Mouse (Mus musculus): ENCODE data around the gene Ddx42. TPM values are rescaled to one million over a fixed set of nuclear protein-coding genes. Genes with fewer than 3 reads are reported as not detected.

Ddx42 gene
- polyA plus RNA-seq, 1 experiment = 5.2 TPM

DNA sequence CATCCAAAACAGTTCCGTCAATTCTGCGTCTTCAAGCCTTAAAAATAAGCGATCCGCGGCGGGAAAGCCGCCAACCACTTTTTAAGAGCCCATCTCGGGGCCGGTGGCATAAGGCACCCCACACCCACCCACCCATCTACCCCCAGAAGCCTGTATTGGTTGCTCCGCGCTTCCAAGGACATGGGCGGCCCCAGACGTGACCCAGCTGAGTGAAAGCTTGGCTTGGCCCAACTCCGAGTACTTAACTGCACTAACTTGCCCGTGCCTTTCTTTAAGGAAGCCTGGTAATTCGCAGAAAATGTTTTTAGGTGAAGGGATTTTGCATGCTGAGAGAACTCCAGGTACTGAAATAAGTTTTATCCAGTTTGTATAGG, 56.6 kb downstream of the Ddx42 start:
- WGBS = 3% methylated on average over 16 of the region's 16 CpGs
- Histone ChIP-seq H3K4me1 (ENCODE audit: control insufficient read depth, insufficient read depth, insufficient read length, low read length) (peaks cover 31% of the 10 kb centered on the region), H3K27me3 (ENCODE audit: control insufficient read depth, insufficient read depth, low read length) (no peaks in the 10 kb centered on the region), H3K4me3 (ENCODE audit: low read depth, low read length) (peak overlapping the region; percentile 64), H3K36me3 (ENCODE audit: control insufficient read depth, insufficient read depth, low read length) (no peaks in the 10 kb centered on the region), H3K27ac (ENCODE audit: insufficient read depth, low read depth, low read length) (peak overlapping the region; percentile 48)
- no peak for TF ChIP-seq CTCF (IDR thresholded peaks at IDR 0.05; ENCODE audit: extremely low read depth, insufficient read length, insufficient replicate concordance, low read depth, low read length)
- TF ChIP-seq POLR2A (IDR thresholded peaks at IDR 0.05; ENCODE audit: low read depth, low read length) = no peak

DNA sequence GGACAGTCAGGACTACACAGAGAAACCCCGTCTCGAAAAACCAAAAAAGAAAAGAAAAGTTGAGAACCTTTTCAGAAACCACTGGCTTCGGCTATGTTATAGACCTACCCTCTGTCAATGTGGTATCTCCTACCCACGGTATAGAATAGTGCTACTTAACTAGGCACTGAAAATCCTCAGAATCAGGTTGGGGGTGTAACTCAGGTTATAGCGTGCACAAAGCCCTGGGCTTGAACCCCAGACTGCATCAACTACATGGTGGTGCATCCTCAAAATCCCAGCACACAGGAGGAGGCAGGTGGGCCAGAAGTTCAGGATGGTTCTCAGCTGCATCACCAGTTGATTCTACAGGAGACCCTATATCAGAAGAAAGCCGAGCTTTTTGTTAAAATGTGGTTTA, 57.1 kb downstream of the Ddx42 start:
- Histone ChIP-seq H3K4me1 (ENCODE audit: control insufficient read depth, insufficient read depth, insufficient read length, low read length) (peaks cover 27% of the 10 kb centered on the region), H3K27ac (ENCODE audit: insufficient read depth, low read depth, low read length) (peak overlapping the region; percentile 48; the same call in 1 of the 2 replicates), H3K4me3 (ENCODE audit: low read depth, low read length) (no peak overlapping the region), H3K36me3 (ENCODE audit: control insufficient read depth, insufficient read depth, low read length) (no peaks in the 10 kb centered on the region), H3K27me3 (ENCODE audit: control insufficient read depth, insufficient read depth, low read length) (no peaks in the 10 kb centered on the region)
- TF ChIP-seq CTCF (IDR thresholded peaks at IDR 0.05; ENCODE audit: extremely low read depth, insufficient read length, insufficient replicate concordance, low read depth, low read length) = no peak
- TF ChIP-seq POLR2A (IDR thresholded peaks at IDR 0.05; ENCODE audit: low read depth, low read length) = no peak
- WGBS = 90% methylated on average over 6 of the region's 6 CpGs

GRCm38 (mm10) chr11:106274374-106274773, 57.6 kb downstream of the Ddx42 start:
- no peaks in the 10 kb centered on the region for H3K36me3 ChIP-seq (ENCODE audit: control insufficient read depth, insufficient read depth, low read length)
- no peaks in the 10 kb centered on the region for H3K27me3 ChIP-seq (ENCODE audit: control insufficient read depth, insufficient read depth, low read length)
- WGBS = 90% methylated on average over 1 of the region's 1 CpGs
- peaks cover 22% of the 10 kb centered on the region for H3K4me1 ChIP-seq (ENCODE audit: control insufficient read depth, insufficient read depth, insufficient read length, low read length)
- H3K4me3 ChIP-seq (ENCODE audit: low read depth, low read length) = no peak overlapping the region
- TF ChIP-seq POLR2A (IDR thresholded peaks at IDR 0.05; ENCODE audit: low read depth, low read length) = no peak
- TF ChIP-seq CTCF (IDR thresholded peaks at IDR 0.05; ENCODE audit: extremely low read depth, insufficient read length, insufficient replicate concordance, low read depth, low read length) = no peak
- H3K27ac ChIP-seq (ENCODE audit: insufficient read depth, low read depth, low read length) = no peak overlapping the region

GRCm38 (mm10) chr11:106274971-106275411, 58.3 kb downstream of the Ddx42 start:
- no peaks in the 10 kb centered on the region for H3K27me3 ChIP-seq (ENCODE audit: control insufficient read depth, insufficient read depth, low read length)
- WGBS = 52% methylated on average over 7 of the region's 7 CpGs
- H3K4me3 ChIP-seq (ENCODE audit: low read depth, low read length) = no peak overlapping the region
- TF ChIP-seq CTCF (IDR thresholded peaks at IDR 0.05; ENCODE audit: extremely low read depth, insufficient read length, insufficient replicate concordance, low read depth, low read length) (no peak), POLR2A (IDR thresholded peaks at IDR 0.05; ENCODE audit: low read depth, low read length) (no peak)
- H3K27ac ChIP-seq (ENCODE audit: insufficient read depth, low read depth, low read length) = no peak overlapping the region
- H3K4me1 ChIP-seq (ENCODE audit: control insufficient read depth, insufficient read depth, insufficient read length, low read length) = peaks cover 21% of the 10 kb centered on the region
- H3K36me3 ChIP-seq (ENCODE audit: control insufficient read depth, insufficient read depth, low read length) = no peaks in the 10 kb centered on the region

DNA sequence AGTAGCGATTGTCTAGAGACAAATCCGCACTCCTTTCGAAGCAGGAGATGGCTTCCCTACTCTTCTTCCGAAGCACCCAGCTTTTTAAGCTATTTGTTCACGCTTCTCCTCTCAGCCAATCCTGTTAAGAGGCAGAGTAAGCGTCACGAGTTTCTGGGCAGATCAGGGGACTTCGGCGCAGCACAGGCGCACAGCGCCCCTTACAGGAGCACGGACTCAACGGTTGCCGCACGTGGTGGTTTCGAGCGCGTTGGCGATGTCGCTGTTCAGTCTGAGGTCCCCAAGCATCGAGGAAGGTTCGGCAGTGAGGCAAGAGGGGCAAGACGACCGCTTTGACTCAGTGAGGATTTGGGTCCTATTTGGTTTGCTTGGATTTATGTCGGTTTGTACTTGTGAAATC, 59.7 kb downstream of the Ddx42 start, which contains the start of gene Tcam1:
Tcam1 (plus strand) TSS at position 219 of the 400 bp plus-strand sequence.
- no peak within 1 kb of the TSS; the same call in 1 of the 2 replicates for H3K4me3 ChIP-seq (ENCODE audit: low read depth, low read length)
- H3K27me3 ChIP-seq (ENCODE audit: control insufficient read depth, insufficient read depth, low read length) = no peaks in the 10 kb centered on the region
- peaks cover 13% of the 10 kb centered on the region for H3K4me1 ChIP-seq (ENCODE audit: control insufficient read depth, insufficient read depth, insufficient read length, low read length)
- 3% methylated on average over 25 of the region's 25 CpGs for WGBS
- no peak within 1 kb of the TSS for H3K27ac ChIP-seq (ENCODE audit: insufficient read depth, low read depth, low read length)
- no peaks in the 10 kb centered on the region for H3K36me3 ChIP-seq (ENCODE audit: control insufficient read depth, insufficient read depth, low read length)
- peak; percentile 88 for TF ChIP-seq CTCF (IDR thresholded peaks at IDR 0.05; ENCODE audit: extremely low read depth, insufficient read length, insufficient replicate concordance, low read depth, low read length)
- no peak for TF ChIP-seq POLR2A (IDR thresholded peaks at IDR 0.05; ENCODE audit: low read depth, low read length)

DNA sequence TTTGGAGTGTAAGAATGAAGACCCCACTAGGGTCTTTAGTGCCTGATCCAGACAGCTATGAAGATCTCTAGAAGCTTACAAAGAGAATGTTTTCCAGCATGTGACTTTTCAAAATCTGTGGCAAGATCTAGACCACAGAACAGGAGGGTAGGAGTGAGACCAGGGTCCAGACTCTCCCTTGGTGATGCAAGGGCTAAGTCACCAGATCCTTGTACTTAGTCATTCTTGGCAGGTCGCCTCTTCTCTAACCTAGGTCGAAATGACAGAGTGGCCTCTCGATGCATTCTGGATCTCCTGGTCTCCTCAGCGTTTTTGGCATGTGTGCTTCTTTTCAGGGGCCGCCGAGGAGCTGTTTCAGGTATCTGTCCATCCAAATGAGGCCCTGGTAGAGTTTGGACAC, 65.7 kb downstream of the Ddx42 start:
- no peak overlapping the region for H3K4me3 ChIP-seq (ENCODE audit: low read depth, low read length)
- H3K4me1 ChIP-seq (ENCODE audit: control insufficient read depth, insufficient read depth, insufficient read length, low read length) = no peaks in the 10 kb centered on the region
- H3K27me3 ChIP-seq (ENCODE audit: control insufficient read depth, insufficient read depth, low read length) = no peaks in the 10 kb centered on the region
- WGBS = 78% methylated on average over 6 of the region's 6 CpGs
- H3K27ac ChIP-seq (ENCODE audit: insufficient read depth, low read depth, low read length) = no peak overlapping the region
- no peaks in the 10 kb centered on the region for H3K36me3 ChIP-seq (ENCODE audit: control insufficient read depth, insufficient read depth, low read length)
- TF ChIP-seq POLR2A (IDR thresholded peaks at IDR 0.05; ENCODE audit: low read depth, low read length) (no peak), CTCF (IDR thresholded peaks at IDR 0.05; ENCODE audit: extremely low read depth, insufficient read length, insufficient replicate concordance, low read depth, low read length) (no peak)

DNA sequence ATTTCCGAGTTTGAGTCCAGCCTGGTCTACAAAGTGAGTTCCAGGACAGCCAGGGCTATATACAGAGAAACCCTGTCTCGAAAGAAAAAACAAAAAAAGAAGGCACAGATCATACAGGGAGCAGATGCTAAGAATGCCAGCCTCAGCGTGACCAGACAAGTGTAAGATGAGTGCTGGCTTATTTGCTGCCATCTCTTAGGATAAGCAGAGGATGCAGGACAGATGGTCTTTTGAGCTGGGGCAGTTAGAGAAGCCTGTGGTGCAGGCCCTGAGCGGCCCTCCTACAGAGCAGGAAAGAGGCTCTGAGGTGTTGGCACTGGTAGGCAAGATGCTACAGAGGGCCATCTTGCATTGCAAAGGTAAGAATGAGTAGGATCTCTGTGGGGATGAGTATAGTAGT, 66.6 kb downstream of the Ddx42 start:
- TF ChIP-seq CTCF (IDR thresholded peaks at IDR 0.05; ENCODE audit: extremely low read depth, insufficient read length, insufficient replicate concordance, low read depth, low read length) = no peak
- TF ChIP-seq POLR2A (IDR thresholded peaks at IDR 0.05; ENCODE audit: low read depth, low read length) = no peak
- Histone ChIP-seq H3K4me3 (ENCODE audit: low read depth, low read length) (no peak overlapping the region), H3K27ac (ENCODE audit: insufficient read depth, low read depth, low read length) (no peak overlapping the region), H3K4me1 (ENCODE audit: control insufficient read depth, insufficient read depth, insufficient read length, low read length) (no peaks in the 10 kb centered on the region), H3K36me3 (ENCODE audit: control insufficient read depth, insufficient read depth, low read length) (no peaks in the 10 kb centered on the region), H3K27me3 (ENCODE audit: control insufficient read depth, insufficient read depth, low read length) (no peaks in the 10 kb centered on the region)
- 83% methylated on average over 4 of the region's 4 CpGs for WGBS
